Mouse (Mus musculus) central nervous system, embryonic 11.5 days (tissue): ENCODE data around the gene Rnf133. TPM values are rescaled to one million over a fixed set of nuclear protein-coding genes. Genes with fewer than 3 reads are reported as not detected.

ENCODE experiments used
- polyA plus RNA-seq: library from polyadenylated mRNA; depleted of rRNA; stranded (reverse); fragments of >200 nt; gene quantifications from 2 replicates; pipeline ENCODE4 v1.2.3, GENCODE M21; 2012; rRNA removed

Rnf133 gene
- not detected in 2 replicates for polyA plus RNA-seq

DNA sequence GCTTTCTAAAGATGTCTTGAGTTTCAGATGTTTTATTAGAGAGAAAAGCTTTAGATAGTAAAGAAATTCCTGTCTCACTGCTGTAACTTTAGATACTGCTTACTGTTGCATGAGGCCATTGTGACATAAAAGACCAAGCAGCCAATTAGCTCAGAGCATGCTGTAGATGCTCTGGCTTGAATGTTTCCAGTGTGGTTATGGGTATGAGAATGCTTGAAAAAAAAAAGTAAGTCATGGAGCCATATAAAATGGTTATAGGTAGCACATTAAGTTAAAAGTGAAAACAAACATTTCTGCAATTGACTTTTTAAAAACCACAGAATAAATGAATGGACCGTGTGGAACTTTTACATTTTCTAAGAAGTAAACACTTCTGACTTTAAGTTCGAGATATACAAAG, at the start of gene Rnf133:
Gene Rnf133 (minus strand): TSS at position 101 of the 400 bp plus-strand sequence.

DNA sequence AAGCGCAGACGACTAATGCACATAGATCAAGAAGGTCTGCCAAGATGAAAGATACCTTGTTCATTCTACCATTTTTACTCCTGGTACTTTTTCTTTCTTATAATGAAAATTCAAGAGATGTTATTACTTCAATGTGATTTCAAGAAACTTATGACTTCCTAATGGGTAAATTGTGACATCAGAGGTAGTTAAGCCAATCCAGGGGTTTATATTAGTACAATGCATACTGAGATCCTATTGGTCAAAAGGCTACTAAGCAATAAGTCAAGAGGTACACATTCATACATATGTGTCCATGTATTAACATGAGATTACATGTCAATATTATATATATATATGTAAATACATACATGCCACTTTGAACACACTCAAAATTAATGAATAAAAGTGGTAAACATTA, 4.9 kb upstream of the Rnf133 start, which contains the start of gene Rnf148:
Gene Rnf148 (minus strand): TSS at position 101 of the 400 bp plus-strand sequence.

Other genes with a start within 250 kb of the Rnf133 start
- not detected in 2 replicates for gene Rnf148, start 4.8 kb upstream of the Rnf133 start, polyA plus RNA-seq
- gene Cadps2, start 189.1 kb upstream of the Rnf133 start, polyA plus RNA-seq = 2.0 and 2.8 TPM in 2 replicates